Mouse (Mus musculus) cerebellum, adult 18-20 months (tissue): ENCODE measurements at regions not wholly inside any gene's neighbourhood (a gene's known extent, or its start where the extent isn't known, plus 50 kb on each side); places are given as distances from the start of the nearest gene placed in this dataset.

Experiments used
- DNase-seq, 2 experiments: peaks; one replicate each; pipeline ENCODE4 v3.0.0; 2021

- peak; percentile 74 to 81 for DNase-seq
Measured at GRCm38 (mm10) chr16:30008451-30009357, 55.5 kb upstream of the Hes1 start.

- DNase-seq, result peak in 1 of 2 experiments; percentile 19
Measured at GRCm38 (mm10) chr16:30009521-30010186, 54.5 kb upstream of the Hes1 start.

- no peak for DNase-seq
Measured at GRCm38 (mm10) chr16:30013123-30013522, 51.1 kb upstream of the Hes1 start.

GRCm38 (mm10) chr16:30013943-30014342, 50.2 kb upstream of the Hes1 start:
- DNase-seq, result no peak
